Mouse (Mus musculus) adrenal gland, postnatal 36 days (tissue): Measurements from ENCODE around the gene Slc34a2. TPM values are rescaled to one million over a fixed set of nuclear protein-coding genes. Genes with fewer than 3 reads are reported as not detected.

Experiments
- DNase-seq, 2 experiments: peaks; one replicate each; pipeline ENCODE4 v3.0.0; 2021; ENCODE audit warnings: mixed read lengths in 1 of 2
- total RNA-seq, 2 experiments: library from RNA; stranded (reverse); gene quantifications; 2 replicates each; pipeline ENCODE4 v1.2.3; 2021

Gene Slc34a2
- total RNA-seq, 2 experiments from 2014 or later: not detected

DNA sequence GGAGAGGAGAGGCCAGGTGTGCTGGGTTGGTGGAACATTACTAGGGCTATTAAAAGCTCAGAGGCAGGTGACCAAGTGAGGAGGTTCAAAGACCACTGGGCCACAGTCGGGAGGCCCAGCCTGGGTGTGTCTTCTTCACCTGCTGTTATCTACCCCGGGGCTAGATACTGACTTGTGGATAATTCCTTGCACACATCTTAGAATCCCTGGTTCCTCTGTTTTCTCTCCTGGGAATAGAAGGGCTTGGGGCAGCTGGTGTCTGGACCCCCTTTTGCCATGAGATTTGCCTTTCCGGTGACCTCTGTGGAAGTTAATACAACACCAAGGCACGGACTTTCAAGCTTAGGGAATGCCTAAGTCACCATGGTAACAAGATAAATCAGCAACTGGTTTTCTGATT is 72.3 kb downstream of the Slc34a2 start:
- no peak for DNase-seq

DNA sequence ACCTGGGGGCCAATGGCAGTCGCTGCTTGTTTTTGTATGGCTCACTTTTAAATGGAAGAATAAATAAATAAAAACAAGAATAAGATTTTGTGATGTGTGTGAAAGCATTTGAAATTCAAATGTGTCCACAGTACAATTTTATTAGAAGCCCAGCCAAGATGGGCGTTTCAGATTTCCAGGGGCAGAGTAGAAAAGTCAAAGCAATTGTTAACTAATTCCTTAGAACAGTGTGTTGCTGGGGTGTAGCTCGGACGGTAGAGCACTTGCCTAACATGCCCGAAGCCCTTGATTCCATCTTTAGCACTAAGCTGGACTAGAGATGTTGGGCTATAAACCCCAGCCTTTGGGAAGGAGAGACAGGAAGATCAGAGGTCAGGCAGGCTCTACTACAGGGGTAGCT is 73.2 kb downstream of the Slc34a2 start:
- DNase-seq: no peak

DNA sequence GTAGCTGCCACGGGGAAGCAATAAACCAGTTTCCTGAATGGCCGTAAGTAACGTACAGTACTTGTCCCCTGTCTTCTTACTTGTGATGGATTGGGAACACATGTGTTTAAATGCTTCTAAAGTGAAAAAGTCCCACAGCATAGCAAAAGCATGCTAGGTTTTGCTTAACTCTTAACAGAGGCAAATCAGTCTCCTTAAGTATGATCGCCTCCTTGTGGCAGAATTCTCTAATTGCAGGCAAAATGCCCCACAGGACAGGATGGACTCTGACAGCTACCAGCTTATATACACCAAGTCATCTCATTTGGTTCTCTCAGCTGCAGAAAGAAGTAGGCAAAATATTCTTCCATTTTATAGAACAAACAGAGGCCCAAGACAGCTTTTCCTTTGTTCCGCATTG is 75.1 kb downstream of the Slc34a2 start:
- DNase-seq: no peak

DNA sequence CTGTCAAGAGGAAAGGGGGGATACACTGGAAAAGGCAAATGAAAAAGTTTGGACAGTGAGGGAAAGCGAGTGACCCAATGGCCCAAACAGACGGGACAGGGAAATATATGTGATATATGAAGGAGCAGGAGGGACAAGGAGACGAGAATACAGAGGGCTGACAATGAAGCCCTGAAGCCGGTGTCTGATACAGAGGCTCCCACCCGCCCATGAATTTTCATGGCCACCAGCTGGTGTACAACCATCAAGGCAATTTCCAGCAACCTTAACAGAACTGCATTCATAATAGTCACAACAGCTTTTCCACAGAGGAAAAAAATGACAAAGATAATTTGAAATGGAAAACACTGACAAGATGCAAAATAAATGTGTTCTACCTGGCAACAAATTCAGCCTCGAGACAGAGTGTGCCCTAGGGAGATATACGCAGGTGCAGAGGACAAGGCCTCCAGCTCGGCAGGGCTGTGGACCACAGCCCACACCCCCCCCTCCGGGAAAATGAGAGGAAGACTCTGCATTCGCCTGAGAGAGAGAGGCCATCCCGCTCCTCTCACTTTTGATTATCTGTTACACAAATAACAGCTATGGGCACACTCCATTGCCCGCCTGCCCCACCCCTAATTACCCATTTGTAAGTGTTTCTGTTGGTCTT is 76.9 kb downstream of the Slc34a2 start:
- DNase-seq: no peak

DNA sequence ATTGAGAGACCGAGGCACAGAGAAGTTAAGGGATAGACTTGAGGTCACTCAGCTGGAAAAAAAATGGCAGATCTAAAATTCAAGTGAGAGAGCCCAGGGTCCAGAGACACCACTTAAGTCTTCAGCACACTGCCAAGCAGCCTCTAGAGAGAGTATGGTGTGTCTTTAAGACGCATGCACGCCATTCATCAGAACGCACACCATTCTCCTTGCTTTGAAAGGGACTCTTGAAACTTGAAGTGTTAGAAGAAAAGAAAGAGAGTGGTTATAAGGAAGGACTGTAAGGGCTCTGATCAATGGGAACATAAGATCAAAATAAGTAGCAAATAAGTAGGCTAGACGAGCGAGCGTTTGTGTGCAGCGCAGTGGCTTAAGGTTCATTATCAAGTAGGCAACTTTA is 80.3 kb downstream of the Slc34a2 start:
- DNase-seq: no peak

DNA sequence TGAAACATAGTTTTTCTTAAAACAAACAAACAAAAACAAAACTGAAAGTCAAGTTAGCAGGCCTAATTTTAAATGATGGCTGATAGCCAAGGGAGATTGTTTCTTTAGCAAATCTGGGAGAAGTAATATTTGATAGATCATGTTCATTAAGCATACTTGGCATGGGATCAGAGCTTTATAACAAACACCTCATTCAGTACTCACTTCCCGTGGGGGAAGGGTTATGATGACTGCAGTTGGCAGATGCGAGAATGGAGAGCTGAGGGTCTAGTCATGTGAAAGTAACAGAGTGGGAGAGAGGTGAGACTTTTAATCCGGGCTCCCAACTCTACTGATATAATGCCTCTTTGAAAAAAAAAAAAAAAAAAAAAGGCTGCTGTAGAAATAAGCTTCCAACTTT is 81.8 kb downstream of the Slc34a2 start:
- DNase-seq: no peak

Other genes starting within 250 kb of the Slc34a2 start
- gene Anapc4, start 204.1 kb upstream of the Slc34a2 start, total RNA-seq: 10 to 100 TPM; 59.2 to 65.3 TPM
- 1 to 10 TPM; 1.3 to 2.9 TPM for gene Sel1l3, start 175.8 kb downstream of the Slc34a2 start, total RNA-seq
- gene Smim20, start 229.0 kb downstream of the Slc34a2 start, total RNA-seq: 10 to 100 TPM; 44.2 to 65.8 TPM